Mouse (Mus musculus): ENCODE measurements around the gene Stat5b.

The Stat5b gene

DNA sequence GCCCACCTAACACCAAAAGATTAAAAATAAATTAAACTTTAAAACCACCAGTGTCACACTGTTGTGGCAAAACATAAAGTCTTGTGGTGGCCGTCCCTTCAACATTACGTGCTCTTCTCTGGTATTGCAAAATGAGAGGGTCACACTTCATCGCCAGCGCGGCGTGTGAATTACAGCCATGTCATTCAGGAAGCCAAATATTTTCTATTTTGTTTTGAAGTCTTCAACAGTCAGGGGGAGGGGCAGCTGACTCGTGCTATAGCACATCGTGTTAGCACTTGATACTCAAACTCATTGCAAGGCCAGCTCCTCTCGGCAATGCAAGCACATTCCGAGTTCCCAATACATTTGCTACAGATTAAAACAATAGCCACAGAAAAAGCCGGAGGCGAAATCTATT is 9.7 kb downstream of the Stat5b start:
- DNase-seq (ENCODE audit: low read depth), result peak; percentile 87

DNA sequence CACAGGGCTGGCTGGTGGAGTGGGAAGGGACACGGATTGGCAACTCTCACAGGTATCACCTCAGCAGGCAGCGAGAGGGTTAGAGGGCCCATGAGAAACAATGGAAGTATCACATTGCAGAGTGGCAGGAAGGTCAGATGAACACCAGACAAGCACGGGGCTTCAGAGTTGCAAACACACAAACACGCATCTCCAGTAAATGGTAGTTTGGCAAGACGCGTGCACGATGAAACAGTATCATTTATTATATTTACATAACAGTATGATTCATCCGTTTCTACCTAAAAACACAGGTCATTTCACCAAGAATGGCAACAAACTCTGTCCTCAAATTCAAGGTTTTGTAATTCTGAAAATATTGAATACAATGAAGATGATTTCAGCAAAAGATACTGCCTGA is 11.0 kb downstream of the Stat5b start:
- DNase-seq (ENCODE audit: low read depth), result peak; percentile 66

- DNase-seq (ENCODE audit: low read depth), result no peak
Observed at GRCm38 (mm10) chr11:100838894-100839293, 11.6 kb downstream of the Stat5b start.

- peak; percentile 76 for DNase-seq (ENCODE audit: low read depth)
Observed at GRCm38 (mm10) chr11:100836923-100837702, 13.4 kb downstream of the Stat5b start.

GRCm38 (mm10) chr11:100833466-100833865 is 17.1 kb downstream of the Stat5b start:
- DNase-seq (ENCODE audit: low read depth), result no peak

DNA sequence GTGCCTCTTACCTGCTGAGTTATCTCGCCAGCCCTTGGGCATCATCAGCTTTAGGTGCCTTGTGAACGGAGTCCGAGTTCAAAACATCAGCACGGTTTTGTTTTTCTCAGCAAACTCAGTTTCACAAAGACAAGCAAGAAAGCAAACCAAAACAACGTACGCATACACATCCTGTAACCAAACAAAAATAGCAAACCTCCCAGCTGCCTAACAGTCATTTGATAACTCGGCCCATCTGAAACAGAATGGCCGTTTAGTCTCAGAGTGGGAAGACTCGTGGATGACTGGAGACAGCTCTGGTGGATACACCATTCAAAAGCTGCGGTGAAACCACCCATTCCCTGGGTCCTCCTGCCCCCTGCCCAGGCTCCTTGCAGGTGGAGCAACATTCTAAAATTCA is 19.1 kb downstream of the Stat5b start:
- DNase-seq (ENCODE audit: low read depth), result peak; percentile 80

- no peak for DNase-seq (ENCODE audit: low read depth)
Observed at GRCm38 (mm10) chr11:100829691-100830090, 20.8 kb downstream of the Stat5b start.

- peak; percentile 33 for DNase-seq (ENCODE audit: low read depth)
Observed at GRCm38 (mm10) chr11:100828676-100829151, 21.8 kb downstream of the Stat5b start.

- no peak for DNase-seq (ENCODE audit: low read depth)
Observed at GRCm38 (mm10) chr11:100826161-100826866, 24.2 kb downstream of the Stat5b start.

DNA sequence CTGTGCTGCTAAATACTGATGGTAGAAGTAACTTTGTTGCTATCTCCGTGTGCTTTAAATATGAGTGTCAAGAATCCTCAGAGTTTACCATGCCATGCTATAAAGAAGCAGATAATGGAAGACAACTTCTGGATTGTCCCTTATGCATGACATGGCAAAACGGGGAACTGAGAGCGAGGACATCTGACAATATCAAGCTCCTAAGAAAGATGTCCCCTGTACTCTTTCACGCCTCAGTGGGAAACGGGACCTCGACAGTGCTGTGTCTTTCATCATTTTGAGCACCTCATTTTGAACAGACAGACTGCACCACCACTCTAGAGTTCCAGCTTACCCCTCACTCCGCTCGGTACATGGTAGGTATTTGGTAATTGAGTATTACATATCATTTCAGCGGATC is 25.1 kb downstream of the Stat5b start:
- no peak for DNase-seq (ENCODE audit: low read depth)

DNA sequence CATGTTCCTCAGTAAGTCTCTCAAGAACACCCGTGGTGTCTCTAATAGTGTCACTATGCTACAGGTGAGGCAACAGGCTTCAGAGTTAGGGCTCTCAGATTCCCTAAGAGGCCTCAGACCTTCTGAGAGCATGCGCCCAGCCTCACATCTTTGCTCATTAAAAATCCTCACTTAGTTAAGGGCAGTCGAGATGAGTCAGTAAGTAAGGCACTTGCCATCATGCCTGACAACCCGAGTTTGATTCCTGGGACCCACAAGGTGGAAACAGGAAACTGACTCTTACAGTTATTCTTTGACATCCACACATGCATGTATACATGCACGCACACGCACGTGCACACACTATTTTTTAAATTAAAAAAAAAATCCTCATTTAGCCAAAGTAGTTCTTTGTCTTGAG is 26.0 kb downstream of the Stat5b start:
- DNase-seq (ENCODE audit: low read depth), result peak; percentile 65

GRCm38 (mm10) chr11:100823543-100824313 is 26.8 kb downstream of the Stat5b start:
- DNase-seq (ENCODE audit: low read depth), result peak; percentile 87

DNA sequence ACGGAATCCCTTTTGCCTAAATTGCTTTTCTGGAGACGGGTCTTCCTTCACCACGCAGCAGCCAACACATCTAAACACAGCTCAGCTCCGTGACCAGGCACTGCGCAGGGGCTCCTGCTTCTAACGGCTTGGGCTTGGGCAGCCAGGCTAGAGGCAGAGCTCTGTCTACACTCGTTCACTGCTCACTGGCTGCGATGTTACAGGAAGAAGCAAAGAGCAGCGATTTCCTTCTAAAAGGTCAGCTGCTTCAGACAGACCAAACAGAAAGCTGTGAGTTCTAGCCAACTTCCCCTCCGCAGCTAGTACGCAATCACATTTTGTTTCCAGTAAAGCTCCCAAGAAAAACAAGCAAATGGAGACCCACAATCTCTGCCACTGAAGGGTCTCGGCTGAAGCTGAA is 28.2 kb downstream of the Stat5b start:
- DNase-seq (ENCODE audit: low read depth), result peak; percentile 88

DNA sequence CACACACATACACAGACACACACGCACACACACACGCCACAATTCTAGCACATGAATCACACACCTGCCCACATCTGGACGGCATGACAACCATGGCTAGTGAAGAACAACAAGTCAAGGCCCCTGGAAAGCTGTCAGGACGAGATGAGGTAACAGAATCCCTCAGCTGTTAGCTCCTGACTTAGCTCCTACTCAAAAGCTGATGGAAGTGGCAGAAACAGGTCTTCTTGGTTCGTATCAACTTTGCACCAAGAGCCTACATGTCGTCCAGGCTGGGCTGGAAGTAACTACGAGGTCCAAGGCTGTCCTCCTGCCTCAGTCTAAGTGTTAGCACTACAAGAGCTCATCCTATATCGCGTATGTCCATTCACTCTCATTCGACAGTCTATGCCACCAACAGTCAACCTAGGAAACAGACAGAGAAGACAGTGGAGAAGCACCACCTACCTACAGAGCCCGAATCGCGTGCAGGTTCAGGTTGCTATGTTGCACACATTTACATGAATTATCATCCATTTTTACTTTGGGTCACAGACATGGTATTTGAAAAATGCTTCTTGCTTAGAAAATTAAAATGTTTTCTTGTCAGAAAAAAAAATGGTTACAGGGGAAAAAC is 28.8 kb downstream of the Stat5b start:
- DNase-seq (ENCODE audit: low read depth), result peak; percentile 62

- no peak for DNase-seq (ENCODE audit: low read depth)
Observed at GRCm38 (mm10) chr11:100820047-100820446, 30.5 kb downstream of the Stat5b start.

- peak; percentile 58 for DNase-seq (ENCODE audit: low read depth)
Observed at GRCm38 (mm10) chr11:100819626-100820025, 30.9 kb downstream of the Stat5b start.

DNA sequence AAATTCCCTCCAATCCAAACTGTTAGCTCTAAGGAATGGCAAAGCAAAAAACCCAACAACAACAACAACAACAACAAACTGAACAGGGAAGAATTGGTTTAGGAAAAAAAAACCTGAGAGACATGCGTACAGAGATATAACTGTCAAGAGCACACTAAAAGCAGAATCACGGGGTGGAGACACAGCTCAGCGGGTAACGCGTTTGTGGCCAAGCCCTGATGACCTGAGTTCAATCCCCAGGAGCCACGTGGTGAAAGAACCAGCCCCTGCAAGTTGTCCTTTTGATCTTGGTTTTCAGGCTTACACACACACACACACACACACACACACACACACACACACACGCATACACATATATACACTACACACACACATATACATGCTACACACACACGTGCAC is 31.5 kb downstream of the Stat5b start:
- peak; percentile 61 for DNase-seq (ENCODE audit: low read depth)

DNA sequence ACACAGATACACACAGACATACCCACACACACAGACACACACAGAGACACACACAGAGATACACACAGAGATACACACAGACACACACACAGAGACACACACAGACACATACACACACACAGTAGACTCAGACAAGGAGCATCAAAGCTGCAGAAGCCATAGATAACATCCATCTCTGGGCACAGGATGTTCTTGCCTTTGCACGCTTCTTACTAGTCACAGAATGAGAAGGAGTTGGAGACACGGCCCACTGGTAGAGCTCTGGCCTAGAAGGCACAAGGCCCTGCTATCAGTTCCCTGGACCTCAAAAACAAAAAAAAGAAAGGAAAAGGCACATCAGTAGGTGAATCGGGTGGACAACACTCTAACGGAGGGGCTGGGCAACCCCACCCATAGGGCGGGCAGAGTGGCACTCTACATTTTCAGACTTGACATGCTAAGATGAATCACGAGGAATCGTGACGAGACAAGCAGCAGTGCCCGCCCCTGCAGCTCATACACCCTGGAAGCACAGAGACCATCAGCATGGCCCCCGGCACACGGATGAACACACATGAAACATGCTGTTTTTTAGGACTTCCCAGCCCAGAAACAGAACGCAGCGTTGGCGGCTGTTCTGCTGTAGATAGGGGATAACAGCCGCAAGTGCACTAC is 32.0 kb downstream of the Stat5b start:
- DNase-seq (ENCODE audit: low read depth), result peak; percentile 64

DNA sequence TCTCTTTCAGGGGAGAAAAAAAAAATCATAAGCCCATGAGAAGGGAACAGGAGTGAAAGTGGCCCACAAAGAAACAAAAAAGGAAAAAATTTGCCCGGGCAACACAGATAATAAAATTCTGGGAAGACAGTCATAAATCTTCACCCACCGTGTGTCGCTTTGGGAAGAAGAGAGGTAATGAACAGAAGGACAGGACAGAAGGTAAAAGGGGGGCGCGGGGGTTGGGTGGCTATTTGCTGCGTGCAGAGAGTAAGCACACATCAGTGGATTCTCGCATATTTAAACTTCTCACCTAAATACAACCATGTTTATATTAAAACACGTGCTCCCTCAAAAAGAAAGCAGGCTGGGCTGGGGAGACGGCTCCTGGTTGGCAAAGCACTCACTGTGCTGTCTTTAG is 33.2 kb downstream of the Stat5b start:
- no peak for DNase-seq (ENCODE audit: low read depth)

DNA sequence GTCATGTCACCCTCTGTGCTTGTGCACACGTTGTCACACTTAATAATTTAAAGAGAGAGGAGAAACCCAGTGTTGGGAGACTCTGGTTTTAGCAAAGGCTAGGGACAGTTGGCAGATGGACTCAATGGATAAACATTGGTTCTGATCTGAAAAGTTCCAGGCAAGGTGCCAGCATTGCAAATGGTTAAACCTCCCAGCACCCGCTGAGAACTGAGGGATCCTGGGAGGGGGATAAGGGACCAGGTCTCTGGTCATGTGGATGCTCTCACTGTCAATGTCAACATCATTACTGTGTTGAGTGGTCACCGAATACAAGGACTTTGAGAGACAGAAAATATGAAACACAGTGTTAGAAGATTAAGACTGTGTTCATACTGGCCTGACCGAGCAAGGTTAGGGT is 33.7 kb downstream of the Stat5b start:
- no peak for DNase-seq (ENCODE audit: low read depth)

GRCm38 (mm10) chr11:100816342-100816741 is 34.2 kb downstream of the Stat5b start:
- DNase-seq (ENCODE audit: low read depth), result no peak

- DNase-seq (ENCODE audit: low read depth), result peak; percentile 94
Observed at GRCm38 (mm10) chr11:100814498-100814897, 36.0 kb downstream of the Stat5b start.
